Mouse (Mus musculus): ENCODE data around the gene Pih1d1. TPM values are rescaled to one million over a fixed set of nuclear protein-coding genes. Genes with fewer than 3 reads are reported as not detected.

The Pih1d1 gene
- polyA plus RNA-seq, 1 experiment from 2014 or later = 68.2 TPM

DNA sequence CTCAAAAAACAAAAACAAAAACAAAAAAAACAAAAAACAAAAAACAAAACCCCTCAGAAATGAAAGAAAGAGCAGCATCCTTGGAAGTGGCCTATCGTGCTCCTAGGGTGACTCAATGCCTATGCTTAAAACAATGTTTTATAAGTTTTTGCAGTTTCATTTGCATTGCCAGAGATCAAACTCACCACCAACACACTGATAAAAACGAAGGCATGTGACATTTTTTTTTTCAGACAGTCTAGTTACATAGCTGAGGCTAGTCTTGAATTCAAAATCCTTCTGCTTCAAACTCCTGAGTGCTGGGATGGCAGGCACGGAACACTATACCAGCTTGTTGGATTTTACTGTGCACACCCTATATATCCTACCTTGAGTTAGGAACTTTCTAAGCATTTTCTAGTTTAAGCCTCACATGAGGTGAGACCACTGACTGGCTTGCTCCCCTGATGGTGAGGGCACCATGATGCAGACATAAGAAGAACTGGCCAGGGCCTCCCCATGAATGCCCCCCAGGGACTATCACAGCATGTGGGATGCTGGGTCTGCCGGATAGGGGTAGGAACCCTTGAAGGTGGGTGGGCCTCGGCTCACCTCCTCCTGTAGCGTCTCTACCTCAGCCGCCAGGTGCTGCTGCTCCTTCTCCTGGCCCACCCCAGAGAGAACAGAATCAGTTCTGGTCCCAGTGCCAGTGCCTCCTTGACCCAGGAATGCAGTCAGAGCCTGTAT, 38.6 kb downstream of the Pih1d1 start:
- peaks cover 49% of the 10 kb centered on the region for H3K27me3 ChIP-seq
- ChIA-PET CTCF (interaction anchor here (2.7 kb wide), 1 partner anchor 31 kb away, joined by 8 read pairs; no protein-coding TSS in a partner anchor), POLR2A (interaction anchor here (2.1 kb wide), 1 partner anchor 10 kb away, joined by 5 read pairs; no protein-coding TSS in a partner anchor)
- DNase-seq (ENCODE audit: low read depth, low spot score) (no peak), ATAC-seq (no peak)
- no peak for TF ChIP-seq CTCF (IDR thresholded peaks at IDR 0.05)
- in situ Hi-C loops (cut with MboI; ENCODE audit: low pct_unique_long_range_greater_than_20kb) = no loop called here

DNA sequence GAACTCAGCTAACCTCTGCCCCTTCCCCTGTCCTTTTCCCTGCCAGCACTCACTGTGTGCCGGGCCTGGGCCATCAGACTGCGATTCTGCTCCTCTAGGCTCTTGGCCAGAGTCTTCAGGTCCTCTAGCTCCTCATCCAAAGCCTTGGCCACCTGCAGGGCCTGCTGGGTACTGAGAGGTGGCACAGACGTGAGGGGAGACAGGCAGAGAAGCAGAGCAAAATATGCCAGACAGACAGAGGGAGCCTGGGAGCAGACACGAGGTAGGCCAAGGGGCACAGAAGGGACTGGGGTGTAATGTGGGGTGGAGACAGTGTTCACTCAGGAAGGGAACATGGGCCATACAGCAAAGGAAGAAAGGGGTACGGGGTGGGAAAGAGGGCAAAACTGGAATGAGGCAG, 39.3 kb downstream of the Pih1d1 start:
- POLR2A ChIA-PET = interaction anchor here (2.1 kb wide), 1 partner anchor 11 kb away, joined by 5 read pairs; no protein-coding TSS in a partner anchor
- ATAC-seq = no peak
- DNase-seq (ENCODE audit: low read depth, low spot score) = no peak
- in situ Hi-C loops (cut with MboI; ENCODE audit: low pct_unique_long_range_greater_than_20kb) = no loop called here
- H3K27me3 ChIP-seq = peaks cover 47% of the 10 kb centered on the region
- TF ChIP-seq CTCF (IDR thresholded peaks at IDR 0.05) = no peak
- CTCF ChIA-PET = interaction anchor here (2.7 kb wide), 1 partner anchor 31 kb away, joined by 8 read pairs; no protein-coding TSS in a partner anchor

GRCm38 (mm10) chr7:45193871-45194785, 40.0 kb downstream of the Pih1d1 start:
- ChIA-PET POLR2A (interaction anchor here (2.1 kb wide), 1 partner anchor 12 kb away, joined by 5 read pairs; no protein-coding TSS in a partner anchor), CTCF (interaction anchor here (0.9 to 2.7 kb wide), 2 partner anchors 32 kb away, joined by 8 read pairs; no protein-coding TSS in a partner anchor)
- no peak for TF ChIP-seq CTCF (IDR thresholded peaks at IDR 0.05)
- in situ Hi-C loops (cut with MboI; ENCODE audit: low pct_unique_long_range_greater_than_20kb) = no loop called here
- ATAC-seq (no peak), DNase-seq (ENCODE audit: low read depth, low spot score) (no peak)
- peaks cover 43% of the 10 kb centered on the region for H3K27me3 ChIP-seq

- CTCF ChIA-PET = no interaction called here
- no peak for ATAC-seq
- POLR2A ChIA-PET = no interaction called here
- in situ Hi-C loops (cut with MboI; ENCODE audit: low pct_unique_long_range_greater_than_20kb) = no loop called here
- no peak for TF ChIP-seq CTCF (IDR thresholded peaks at IDR 0.05)
- DNase-seq (ENCODE audit: low read depth, low spot score) = no peak
- peaks cover 36% of the 10 kb centered on the region for H3K27me3 ChIP-seq
Measured at GRCm38 (mm10) chr7:45195341-45196175, 41.5 kb downstream of the Pih1d1 start.

GRCm38 (mm10) chr7:45196176-45196535, 42.1 kb downstream of the Pih1d1 start:
- no peak for DNase-seq (ENCODE audit: low read depth, low spot score)
- no peak for ATAC-seq
- ChIA-PET POLR2A (no interaction called here), CTCF (interaction anchor here (5.1 kb wide), 1 partner anchor 34 kb away, joined by 30 read pairs; no protein-coding TSS in a partner anchor)
- TF ChIP-seq CTCF (IDR thresholded peaks at IDR 0.05) = no peak
- H3K27me3 ChIP-seq = peaks cover 33% of the 10 kb centered on the region
- in situ Hi-C loops (cut with MboI; ENCODE audit: low pct_unique_long_range_greater_than_20kb) = no loop called here

DNA sequence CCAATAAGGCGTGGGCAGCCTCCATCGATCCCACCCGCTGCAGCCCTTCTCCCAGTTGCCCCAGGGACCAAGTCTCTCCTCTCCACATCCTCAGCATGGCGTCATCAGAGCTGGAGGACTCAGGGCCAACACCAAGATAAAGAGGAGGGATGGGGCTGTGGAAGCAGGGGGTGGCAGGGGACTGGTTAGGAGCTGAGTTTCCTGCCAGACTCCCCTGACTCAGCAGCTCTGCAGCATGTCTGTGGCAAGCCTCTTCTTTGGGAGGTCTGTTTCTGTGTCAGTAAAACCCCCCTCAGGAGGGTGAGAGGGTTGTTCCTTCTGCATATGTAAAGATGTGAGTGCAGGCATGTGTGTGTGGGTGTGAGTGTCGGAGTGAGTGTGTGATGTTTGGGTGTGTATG, 42.9 kb downstream of the Pih1d1 start:
- DNase-seq (ENCODE audit: low read depth, low spot score) = no peak
- CTCF ChIA-PET = interaction anchor here (1.8 to 5.1 kb wide), 2 partner anchors 32 to 35 kb away, joined by 6 to 30 read pairs; no protein-coding TSS in a partner anchor
- no peak for ATAC-seq
- H3K27me3 ChIP-seq = peaks cover 33% of the 10 kb centered on the region
- no peak for TF ChIP-seq CTCF (IDR thresholded peaks at IDR 0.05)
- POLR2A ChIA-PET = no interaction called here
- in situ Hi-C loops (cut with MboI; ENCODE audit: low pct_unique_long_range_greater_than_20kb) = no loop called here

GRCm38 (mm10) chr7:45198435-45198834, 44.3 kb downstream of the Pih1d1 start:
- no peak for TF ChIP-seq CTCF (IDR thresholded peaks at IDR 0.05)
- DNase-seq (ENCODE audit: low read depth, low spot score) (no peak), ATAC-seq (peak; percentile 22)
- ChIA-PET POLR2A (no interaction called here), CTCF (interaction anchor here (1.0 to 5.1 kb wide), 6 partner anchors 9 to 41 kb away, joined by 4 to 30 read pairs (median 4); no protein-coding TSS in a partner anchor)
- H3K27me3 ChIP-seq = peaks cover 32% of the 10 kb centered on the region
- in situ Hi-C loops (cut with MboI; ENCODE audit: low pct_unique_long_range_greater_than_20kb) = no loop called here

- TF ChIP-seq CTCF (IDR thresholded peaks at IDR 0.05) = no peak
- CTCF ChIA-PET = interaction anchor here (1.0 to 5.1 kb wide), 6 partner anchors 9 to 41 kb away, joined by 4 to 30 read pairs (median 4); no protein-coding TSS in a partner anchor
Measured at GRCm38 (mm10) chr7:45198961-45199360, 44.9 kb downstream of the Pih1d1 start.

DNA sequence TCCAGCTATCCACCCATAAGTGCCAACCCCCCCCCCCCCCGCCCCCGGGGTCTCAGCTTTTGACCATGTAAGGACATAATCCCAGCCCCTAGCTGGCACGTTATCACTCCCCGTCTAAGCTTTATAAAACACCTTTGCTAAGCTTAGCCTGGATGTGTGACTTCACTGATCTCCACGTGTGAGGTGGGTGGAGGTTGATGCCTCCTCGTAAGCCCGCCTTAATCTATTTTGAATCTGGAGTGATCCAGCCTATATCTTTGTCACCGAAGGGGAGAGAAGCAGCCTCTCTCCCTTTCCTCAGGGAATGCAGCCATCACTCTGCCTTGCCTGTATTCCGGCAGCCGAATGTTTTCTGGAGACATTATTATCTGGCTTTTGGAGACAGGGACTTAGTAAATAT, 48.6 kb downstream of the Pih1d1 start:
- no peak for ATAC-seq
- DNase-seq (ENCODE audit: low read depth, low spot score) = no peak
- in situ Hi-C loops (cut with MboI; ENCODE audit: low pct_unique_long_range_greater_than_20kb) = no loop called here
- peaks cover 19% of the 10 kb centered on the region for H3K27me3 ChIP-seq
- POLR2A ChIA-PET = no interaction called here
- no peak for TF ChIP-seq CTCF (IDR thresholded peaks at IDR 0.05)
- CTCF ChIA-PET = interaction anchor here (1.0 kb wide), 1 partner anchor 41 kb away, joined by 3 read pairs; no protein-coding TSS in a partner anchor

More at GRCm38 (mm10) chr7:45198961-45199360, 44.9 kb downstream of the Pih1d1 start:
- POLR2A ChIA-PET = interaction anchor here (0.6 kb wide), 1 partner anchor 17 kb away, joined by 3 read pairs; the partner anchor contains the start of gene Tead2
- in situ Hi-C loops (cut with MboI; ENCODE audit: low pct_unique_long_range_greater_than_20kb) = no loop called here
- DNase-seq (ENCODE audit: low read depth, low spot score) (no peak), ATAC-seq (no peak)
- peaks cover 29% of the 10 kb centered on the region for H3K27me3 ChIP-seq

Data from Patski (cell line).